8 mouse cellular contexts compared by ENCODE assay signal in the genomic region with DNA sequence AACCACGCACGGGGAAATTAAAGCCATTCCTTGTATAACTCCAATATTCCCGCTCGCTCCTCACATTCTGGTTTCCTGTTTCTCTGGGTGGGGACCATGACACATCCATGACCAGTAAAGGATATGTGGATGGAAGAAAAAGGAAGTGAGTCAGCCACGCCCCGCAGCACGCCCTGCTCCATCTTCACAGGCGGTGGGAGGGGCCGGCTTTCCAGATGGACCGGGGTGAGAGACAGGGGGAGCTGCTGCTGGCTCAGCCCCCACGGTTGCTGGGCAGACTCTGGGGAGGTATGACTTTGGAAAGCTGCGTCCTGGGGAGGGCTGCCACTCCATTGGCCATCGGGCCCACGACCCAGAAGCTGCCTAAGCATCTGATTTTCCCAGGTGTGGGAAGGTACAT. TPM values are rescaled to one million over a fixed set of nuclear protein-coding genes. Genes with fewer than 3 reads are reported as not detected.
A peak's percentile ranks its signal among the peaks of the same experiment; 100 is the strongest.
DNase-seq lines count a peak whose midpoint lies in the region; ATAC-seq and TF ChIP-seq lines count a peak whose summit lies in the region.

No protein-coding gene starts in this region.

- H3K36me3 ChIP-seq in hindbrain, embryonic 11.5 days (ENCODE audit: control insufficient read depth, insufficient read depth, low read length), result no peaks in the 10 kb centered on the region
- peaks cover 8% of the 10 kb centered on the region for H3K36me3 ChIP-seq in hindbrain, embryonic 14.5 days (replicated peaks; ENCODE audit: control insufficient read depth, insufficient read depth)
- peaks cover 0 to 7% of the 10 kb centered on the region in 2 experiments; a peak in 2 of 4 replicates for H3K36me3 ChIP-seq in MEL (ENCODE audit: control insufficient read depth in 1 of 2, insufficient read depth in 2 of 2, low read length in 2 of 2)
- 0 out of 2 replicates have a peak, but pooled peaks cover under 1% of the 10 kb centered on the region for H3K36me3 ChIP-seq in hindbrain, embryonic 16.5 days (ENCODE audit: control insufficient read depth, insufficient read depth, low read length)
- peaks cover 7% of the 10 kb centered on the region for H3K36me3 ChIP-seq in limb, embryonic 14.5 days (ENCODE audit: control insufficient read depth, insufficient read depth, low read length)

- ATAC-seq in hindbrain, embryonic 11.5 days (ENCODE audit: low FRiP score), result no peak
- ATAC-seq in hindbrain, embryonic 14.5 days (ENCODE audit: low FRiP score), result no peak
- no peak for ATAC-seq in hindbrain, embryonic 16.5 days
- peak; percentile 62; the same call in 1 of the 2 replicates for ATAC-seq in limb, embryonic 14.5 days (ENCODE audit: low FRiP score, low read depth)
- ATAC-seq in erythroblast, adult 5-6 weeks (replicated peaks; ENCODE audit: low FRiP score, poor library complexity, severe bottlenecking), result no peak

- H3K27me3 ChIP-seq in hindbrain, embryonic 11.5 days (ENCODE audit: control insufficient read depth, insufficient read depth, low read length), result no peaks in the 10 kb centered on the region
- H3K27me3 ChIP-seq in hindbrain, embryonic 14.5 days (ENCODE audit: control insufficient read depth, insufficient read depth, low read length), result no peaks in the 10 kb centered on the region
- no peaks in the 10 kb centered on the region for H3K27me3 ChIP-seq in MEL (ENCODE audit: control insufficient read depth in 1 of 2, insufficient read depth in 2 of 2, low read length in 2 of 2)
- no peaks in the 10 kb centered on the region for H3K27me3 ChIP-seq in hindbrain, embryonic 16.5 days (replicated peaks; ENCODE audit: control insufficient read depth, insufficient read depth, low read length)
- H3K27me3 ChIP-seq in limb, embryonic 14.5 days (ENCODE audit: control insufficient read depth, insufficient read depth, low read length), result no peaks in the 10 kb centered on the region

- 40% methylated on average over 14 of the region's 14 CpGs for WGBS in hindbrain, embryonic 11.5 days
- WGBS in hindbrain, embryonic 14.5 days, result 38% methylated on average over 14 of the region's 14 CpGs
- 39% methylated on average over 14 of the region's 14 CpGs for WGBS in hindbrain, embryonic 16.5 days
- WGBS in limb, embryonic 14.5 days, result 16% methylated on average over 14 of the region's 14 CpGs

- DNase-seq in hindbrain, embryonic 11.5 days (ENCODE audit: low spot score), result peak; percentile 23
- DNase-seq in hindbrain, embryonic 14.5 days (ENCODE audit: low spot score), result no peak
- peak; percentile 54 for DNase-seq in MEL (ENCODE audit: low read depth, low spot score)
- peak; percentile 28 to 37 for DNase-seq in frontal cortex, postnatal 14 days (ENCODE audit: low spot score in 2 of 2)
- DNase-seq in limb, embryonic 14.5 days (ENCODE audit: low spot score), result peak; percentile 62
- DNase-seq in right cerebral cortex, postnatal 4 days, result peak; percentile 30

- no peak overlapping the region for H3K4me3 ChIP-seq in hindbrain, embryonic 11.5 days (ENCODE audit: low read depth, low read length)
- no peak overlapping the region for H3K4me3 ChIP-seq in hindbrain, embryonic 14.5 days (replicated peaks; ENCODE audit: low read length)
- H3K4me3 ChIP-seq in MEL (ENCODE audit: control insufficient read depth in 1 of 2, insufficient read depth in 1 of 2, low read depth in 2 of 2, low read length in 2 of 2), result no peak overlapping the region
- H3K4me3 ChIP-seq in hindbrain, embryonic 16.5 days (ENCODE audit: low read length), result no peak overlapping the region
- H3K4me3 ChIP-seq in limb, embryonic 14.5 days (replicated peaks; ENCODE audit: low read length), result no peak overlapping the region

- H3K4me1 ChIP-seq in hindbrain, embryonic 11.5 days (replicated peaks; ENCODE audit: control insufficient read depth, insufficient read depth, low read length), result no peaks in the 10 kb centered on the region; the same call in 1 of the 2 replicates
- no peaks in the 10 kb centered on the region for H3K4me1 ChIP-seq in hindbrain, embryonic 14.5 days (replicated peaks; ENCODE audit: control insufficient read depth, insufficient read depth, low read length)
- H3K4me1 ChIP-seq in MEL (ENCODE audit: control insufficient read depth in 1 of 2, insufficient read depth in 2 of 2, low read length in 2 of 2), result peaks cover 2 to 18% of the 10 kb centered on the region in 2 experiments
- H3K4me1 ChIP-seq in hindbrain, embryonic 16.5 days (ENCODE audit: control insufficient read depth, insufficient read depth, low read depth, low read length), result no peaks in the 10 kb centered on the region; the same call in 1 of the 2 replicates
- peaks cover 9% of the 10 kb centered on the region for H3K4me1 ChIP-seq in limb, embryonic 14.5 days (ENCODE audit: control insufficient read depth, insufficient read depth, low read length)

- TF ChIP-seq POLR2A in MEL (IDR thresholded peaks at IDR 0.05; ENCODE audit: control insufficient read depth in 1 of 2, insufficient read depth in 1 of 2, low read depth in 1 of 2, low read length in 2 of 2, poor library complexity in 1 of 2), result no peak
- no peak for TF ChIP-seq POLR2A in limb, embryonic 14.5 days (IDR thresholded peaks at IDR 0.05; ENCODE audit: borderline replicate concordance, extremely low read depth, insufficient read depth, insufficient read length)

- no peak for TF ChIP-seq EP300 in MEL (IDR thresholded peaks at IDR 0.05; ENCODE audit: low read depth in 1 of 2, low read length in 2 of 2)

- H3K4me2 ChIP-seq in hindbrain, embryonic 11.5 days (replicated peaks; ENCODE audit: low read depth, low read length), result no peak overlapping the region
- no peak overlapping the region for H3K4me2 ChIP-seq in hindbrain, embryonic 14.5 days (replicated peaks)
- H3K4me2 ChIP-seq in hindbrain, embryonic 16.5 days (ENCODE audit: low read length), result no peak overlapping the region
- H3K4me2 ChIP-seq in limb, embryonic 14.5 days (replicated peaks; ENCODE audit: low read depth, low read length, severe bottlenecking), result no peak overlapping the region

- TF ChIP-seq RAD21 in MEL (IDR thresholded peaks at IDR 0.05; ENCODE audit: low read depth, low read length), result no peak

- TF ChIP-seq CTCF in MEL (IDR thresholded peaks at IDR 0.05 in 2 of 3, conservative IDR thresholded peaks at IDR 0.05 in 1 of 3; ENCODE audit: control insufficient read depth in 1 of 3, insufficient read depth in 1 of 3, low read depth in 2 of 3, low read length in 3 of 3, poor library complexity in 1 of 3, severe bottlenecking in 1 of 3), result no peak

- H3K27ac ChIP-seq in hindbrain, embryonic 11.5 days (ENCODE audit: low read depth, low read length), result no peak overlapping the region
- no peak overlapping the region for H3K27ac ChIP-seq in hindbrain, embryonic 14.5 days
- H3K27ac ChIP-seq in MEL (ENCODE audit: control insufficient read depth, low read depth, low read length), result no peak overlapping the region
- no peak overlapping the region; the same call in 1 of the 2 replicates for H3K27ac ChIP-seq in hindbrain, embryonic 16.5 days (ENCODE audit: low read depth, low read length)
- H3K27ac ChIP-seq in limb, embryonic 14.5 days (replicated peaks; ENCODE audit: low read depth, low read length), result no peak overlapping the region

- H3K9me3 ChIP-seq in hindbrain, embryonic 11.5 days (ENCODE audit: control insufficient read depth, low read length), result no peaks in the 10 kb centered on the region
- no peaks in the 10 kb centered on the region for H3K9me3 ChIP-seq in hindbrain, embryonic 14.5 days (ENCODE audit: control insufficient read depth, low read length)
- no peaks in the 10 kb centered on the region for H3K9me3 ChIP-seq in MEL (replicated peaks; ENCODE audit: insufficient read depth, low read length)
- no peaks in the 10 kb centered on the region for H3K9me3 ChIP-seq in hindbrain, embryonic 16.5 days (ENCODE audit: control insufficient read depth, low read length)
- no peaks in the 10 kb centered on the region for H3K9me3 ChIP-seq in limb, embryonic 14.5 days (ENCODE audit: control insufficient read depth, low read length)

- H3K9ac ChIP-seq in hindbrain, embryonic 11.5 days (ENCODE audit: low read depth, low read length), result no peak overlapping the region
- H3K9ac ChIP-seq in hindbrain, embryonic 14.5 days, result no peak overlapping the region
- no peak overlapping the region for H3K9ac ChIP-seq in MEL (ENCODE audit: control insufficient read depth, low read depth, low read length, poor library complexity, severe bottlenecking)
- 0 out of 2 replicates have a peak overlapping the region, but pooled peaks have one; percentile 23 for H3K9ac ChIP-seq in hindbrain, embryonic 16.5 days (ENCODE audit: low read depth, low read length)
- H3K9ac ChIP-seq in limb, embryonic 14.5 days (ENCODE audit: low read depth, low read length, severe bottlenecking), result no peak overlapping the region

- H3K79me2 ChIP-seq in MEL (ENCODE audit: control insufficient read depth, insufficient read depth, low read length, poor library complexity), result no peaks in the 10 kb centered on the region

RNA-seq across cellular contexts. Expression of a gene that starts 16.5 kb away (rescaled TPM):
- polyA plus RNA-seq in hindbrain, embryonic 11.5 days (2014; fragmentation: Nextera tagmentation; extraction: Ambion mirVana), result 2.4 and 4.1 TPM in 2 replicates
- polyA plus RNA-seq in hindbrain, embryonic 14.5 days (2014; fragmentation: Nextera tagmentation; extraction: Ambion mirVana), result 1.9 TPM in 2 replicates
- 1.6 and 3.1 TPM in 2 replicates for total RNA-seq in MEL (2012; rRNA removed)
- polyA plus RNA-seq in MEL (2012; ENCODE audit: insufficient read depth in 1 of 2, insufficient read length in 2 of 2, low read depth in 1 of 2, low replicate concordance in 2 of 2, missing spikeins in 1 of 2), result 1 to 10 TPM in 1 of 2 experiments, not detected in 1; 3.6 TPM
- polyA plus RNA-seq in hindbrain, embryonic 16.5 days (2015; fragmentation: Nextera tagmentation; extraction: Ambion mirVana), result 1.2 and 1.6 TPM in 2 replicates
- polyA plus RNA-seq in limb, embryonic 14.5 days (2012; rRNA removed), result 2.4 and 2.5 TPM in 2 replicates
- polyA plus RNA-seq in limb, embryonic 14.5 days (2014; fragmentation: Nextera tagmentation; extraction: Ambion mirVana), result 3.2 and 3.9 TPM in 2 replicates
- total RNA-seq in erythroblast, adult 5-6 weeks (2015; ENCODE audit: low replicate concordance), result not detected in 2 replicates
- 1.3 and 3.1 TPM in 2 replicates for total RNA-seq in erythroblast, adult 5-6 weeks (2017; ENCODE audit: low replicate concordance)

RNA-seq across cellular contexts. Expression of a gene that starts 16.6 kb away (rescaled TPM):
- 98.7 and 101 TPM in 2 replicates for polyA plus RNA-seq in hindbrain, embryonic 11.5 days (2014; fragmentation: Nextera tagmentation; extraction: Ambion mirVana)
- 101 and 114 TPM in 2 replicates for polyA plus RNA-seq in hindbrain, embryonic 14.5 days (2014; fragmentation: Nextera tagmentation; extraction: Ambion mirVana)
- total RNA-seq in MEL (2012; rRNA removed), result 163 and 164 TPM in 2 replicates
- polyA plus RNA-seq in MEL (2012; ENCODE audit: insufficient read depth in 1 of 2, insufficient read length in 2 of 2, low read depth in 1 of 2, low replicate concordance in 2 of 2, missing spikeins in 1 of 2), result 100 to 1,000 TPM; 230 to 376 TPM
- 122 and 129 TPM in 2 replicates for polyA plus RNA-seq in hindbrain, embryonic 16.5 days (2015; fragmentation: Nextera tagmentation; extraction: Ambion mirVana)
- polyA plus RNA-seq in limb, embryonic 14.5 days (2012; rRNA removed), result 155 and 168 TPM in 2 replicates
- 95.7 and 99.0 TPM in 2 replicates for polyA plus RNA-seq in limb, embryonic 14.5 days (2014; fragmentation: Nextera tagmentation; extraction: Ambion mirVana)
- 21.1 and 53.9 TPM in 2 replicates for total RNA-seq in erythroblast, adult 5-6 weeks (2015; ENCODE audit: low replicate concordance)
- 122 and 210 TPM in 2 replicates for total RNA-seq in erythroblast, adult 5-6 weeks (2017; ENCODE audit: low replicate concordance)

RNA-seq across cellular contexts. Expression of a gene that starts 57.1 kb away (rescaled TPM):
- 2.3 and 2.6 TPM in 2 replicates for polyA plus RNA-seq in hindbrain, embryonic 11.5 days (2014; fragmentation: Nextera tagmentation; extraction: Ambion mirVana)
- polyA plus RNA-seq in hindbrain, embryonic 14.5 days (2014; fragmentation: Nextera tagmentation; extraction: Ambion mirVana), result 22.9 and 24.1 TPM in 2 replicates
- total RNA-seq in MEL (2012; rRNA removed), result 3.4 and 5.4 TPM in 2 replicates
- polyA plus RNA-seq in MEL (2012; ENCODE audit: insufficient read depth in 1 of 2, insufficient read length in 2 of 2, low read depth in 1 of 2, low replicate concordance in 2 of 2, missing spikeins in 1 of 2), result 1 to 10 TPM in 1 of 2 experiments, not detected in 1; 6.2 TPM
- 39.0 and 39.4 TPM in 2 replicates for polyA plus RNA-seq in hindbrain, embryonic 16.5 days (2015; fragmentation: Nextera tagmentation; extraction: Ambion mirVana)
- 0.37 and 0.43 TPM in 2 replicates for polyA plus RNA-seq in limb, embryonic 14.5 days (2012; rRNA removed)
- polyA plus RNA-seq in limb, embryonic 14.5 days (2014; fragmentation: Nextera tagmentation; extraction: Ambion mirVana), result 0.39 and 0.50 TPM in 2 replicates
- not detected in 2 replicates for total RNA-seq in erythroblast, adult 5-6 weeks (2015; ENCODE audit: low replicate concordance)
- total RNA-seq in erythroblast, adult 5-6 weeks (2017; ENCODE audit: low replicate concordance), result not detected in 2 replicates
